Mouse (Mus musculus): ENCODE data around the gene Ssbp3. TPM values are rescaled to one million over a fixed set of nuclear protein-coding genes. Genes with fewer than 3 reads are reported as not detected.

Gene Ssbp3
- polyA plus RNA-seq, 1 experiment from 2014 or later = 22.8 TPM

DNA sequence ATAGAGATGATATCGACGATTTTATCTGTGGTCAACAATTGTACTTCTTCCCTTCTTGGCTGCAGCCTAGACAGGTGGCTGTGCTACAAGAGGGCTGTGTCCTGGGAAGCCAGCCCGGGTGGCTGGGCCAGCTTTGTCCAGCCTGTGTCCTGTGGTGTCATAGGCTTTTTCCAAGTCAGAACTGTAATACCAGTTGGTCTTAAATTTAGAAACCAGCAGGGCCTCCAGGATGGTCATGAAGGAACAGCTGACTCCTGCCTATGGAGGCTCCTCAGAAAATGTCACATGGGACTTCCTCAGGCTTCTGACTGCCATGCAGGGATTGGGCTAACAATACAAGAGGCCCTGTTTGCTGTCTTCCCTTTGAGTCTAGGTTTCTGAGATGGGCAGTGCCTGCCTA is 102.1 kb downstream of the Ssbp3 start:
- Histone ChIP-seq H3K27ac (ENCODE audit: low read depth) (no peak overlapping the region), H3K9me3 (ENCODE audit: low read length) (no peaks in the 10 kb centered on the region), H3K4me2 (ENCODE audit: low read depth, low read length) (no peak overlapping the region), H3K4me3 (ENCODE audit: low read depth, low read length) (no peak overlapping the region), H3K27me3 (ENCODE audit: insufficient read depth, low read length) (no peaks in the 10 kb centered on the region), H3K4me1 (ENCODE audit: insufficient read depth) (peaks cover 9% of the 10 kb centered on the region), H3K9ac (replicated peaks) (no peak overlapping the region), H3K36me3 (replicated peaks; ENCODE audit: insufficient read depth, low read length) (0 out of 2 replicates have a peak, but pooled peaks cover 7% of the 10 kb centered on the region)
- DNase-seq = no peak
- ATAC-seq = no peak
- WGBS (ENCODE audit: insufficient replicate concordance) = 71% methylated on average over 3 of the region's 3 CpGs
- no peak for TF ChIP-seq CTCF (IDR thresholded peaks at IDR 0.05; ENCODE audit: low read depth)
- no peak for TF ChIP-seq EP300 (IDR thresholded peaks at IDR 0.05; ENCODE audit: low read depth)

- Histone ChIP-seq H3K9me3 (ENCODE audit: low read length) (no peaks in the 10 kb centered on the region), H3K9ac (replicated peaks) (no peak overlapping the region), H3K4me3 (ENCODE audit: low read depth, low read length) (no peak overlapping the region), H3K27me3 (ENCODE audit: insufficient read depth, low read length) (no peaks in the 10 kb centered on the region), H3K36me3 (replicated peaks; ENCODE audit: insufficient read depth, low read length) (0 out of 2 replicates have a peak, but pooled peaks cover 7% of the 10 kb centered on the region), H3K4me2 (ENCODE audit: low read depth, low read length) (no peak overlapping the region), H3K4me1 (ENCODE audit: insufficient read depth) (peaks cover 4% of the 10 kb centered on the region), H3K27ac (ENCODE audit: low read depth) (no peak overlapping the region)
- no peak for ATAC-seq
- DNase-seq = no peak
- WGBS (ENCODE audit: insufficient replicate concordance) = 86% methylated on average over 6 of the region's 6 CpGs
- TF ChIP-seq CTCF (IDR thresholded peaks at IDR 0.05; ENCODE audit: low read depth) (no peak), EP300 (IDR thresholded peaks at IDR 0.05; ENCODE audit: low read depth) (no peak)
Measured at GRCm38 (mm10) chr4:107013119-107013816, 102.8 kb downstream of the Ssbp3 start.

DNA sequence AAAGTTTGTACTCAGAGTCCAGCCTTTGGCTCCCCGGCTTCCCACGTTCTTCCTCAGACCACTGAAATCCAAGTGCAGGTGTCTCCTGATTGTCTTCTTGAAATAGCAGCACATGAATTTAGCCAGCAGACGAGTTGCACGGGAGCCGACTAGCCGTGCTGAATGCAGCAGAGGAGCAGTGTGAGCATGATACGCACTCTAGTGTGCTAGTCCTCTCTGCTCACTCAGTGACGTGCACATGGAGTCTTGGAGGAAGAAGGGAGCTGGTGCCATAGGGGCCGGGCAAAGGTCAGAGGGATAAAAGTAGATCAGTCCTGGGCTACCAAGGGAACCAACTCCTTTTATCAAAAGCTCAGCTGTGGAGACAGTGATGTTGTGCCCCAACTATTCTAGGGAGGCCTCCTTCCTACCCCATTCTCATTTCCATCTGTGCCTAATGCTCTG is 103.3 kb downstream of the Ssbp3 start:
- H3K9ac ChIP-seq (replicated peaks) = no peak overlapping the region
- no peaks in the 10 kb centered on the region for H3K4me1 ChIP-seq (ENCODE audit: insufficient read depth)
- TF ChIP-seq EP300 (IDR thresholded peaks at IDR 0.05; ENCODE audit: low read depth) (no peak), CTCF (IDR thresholded peaks at IDR 0.05; ENCODE audit: low read depth) (no peak)
- ATAC-seq (no peak), DNase-seq (no peak)
- no peak overlapping the region for H3K27ac ChIP-seq (ENCODE audit: low read depth)
- H3K4me2 ChIP-seq (ENCODE audit: low read depth, low read length) = no peak overlapping the region
- 0 out of 2 replicates have a peak, but pooled peaks cover 7% of the 10 kb centered on the region for H3K36me3 ChIP-seq (replicated peaks; ENCODE audit: insufficient read depth, low read length)
- H3K27me3 ChIP-seq (ENCODE audit: insufficient read depth, low read length) = no peaks in the 10 kb centered on the region
- no peak overlapping the region for H3K4me3 ChIP-seq (ENCODE audit: low read depth, low read length)
- H3K9me3 ChIP-seq (ENCODE audit: low read length) = no peaks in the 10 kb centered on the region
- WGBS (ENCODE audit: insufficient replicate concordance) = 83% methylated on average over 9 of the region's 9 CpGs

DNA sequence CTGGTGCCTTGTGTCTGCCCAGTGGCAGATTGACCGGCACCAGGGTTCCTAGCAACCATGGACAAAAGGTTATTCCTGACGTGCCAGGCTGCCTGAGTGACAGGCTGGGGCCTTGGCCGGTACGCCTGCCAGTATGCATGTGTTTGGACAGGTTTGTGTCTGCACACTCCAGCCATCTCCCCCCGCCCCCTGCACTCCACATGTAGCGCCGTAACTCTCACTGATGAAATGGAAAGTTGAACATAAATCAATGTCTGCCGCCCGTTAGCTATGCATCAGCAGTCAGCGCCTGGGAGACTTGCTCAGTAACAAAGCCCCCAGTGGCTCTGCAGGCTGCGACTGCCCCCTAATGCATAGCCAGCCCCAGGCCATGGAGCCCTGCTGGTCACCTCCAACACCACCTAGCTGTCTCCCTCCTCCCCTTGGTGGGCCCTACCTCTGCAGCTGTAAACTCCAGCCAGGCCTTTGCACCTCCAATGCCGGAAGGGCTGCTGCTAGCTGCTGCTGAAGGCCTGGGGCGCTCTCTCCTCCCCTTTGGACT is 105.5 kb downstream of the Ssbp3 start:
- no peaks in the 10 kb centered on the region for H3K9me3 ChIP-seq (ENCODE audit: low read length)
- 0 out of 2 replicates have a peak, but pooled peaks cover 4% of the 10 kb centered on the region for H3K36me3 ChIP-seq (replicated peaks; ENCODE audit: insufficient read depth, low read length)
- no peak overlapping the region for H3K4me3 ChIP-seq (ENCODE audit: low read depth, low read length)
- no peak for ATAC-seq
- 80% methylated on average over 13 of the region's 13 CpGs for WGBS (ENCODE audit: insufficient replicate concordance)
- TF ChIP-seq EP300 (IDR thresholded peaks at IDR 0.05; ENCODE audit: low read depth) (no peak), CTCF (IDR thresholded peaks at IDR 0.05; ENCODE audit: low read depth) (no peak)
- H3K4me1 ChIP-seq (ENCODE audit: insufficient read depth) = peaks cover 15% of the 10 kb centered on the region; the same call in 1 of the 2 replicates
- no peak for DNase-seq
- H3K9ac ChIP-seq (replicated peaks) = no peak overlapping the region
- no peak overlapping the region for H3K4me2 ChIP-seq (ENCODE audit: low read depth, low read length)
- no peaks in the 10 kb centered on the region for H3K27me3 ChIP-seq (ENCODE audit: insufficient read depth, low read length)
- H3K27ac ChIP-seq (ENCODE audit: low read depth) = no peak overlapping the region

- no peak overlapping the region for H3K27ac ChIP-seq (ENCODE audit: low read depth)
- TF ChIP-seq CTCF (IDR thresholded peaks at IDR 0.05; ENCODE audit: low read depth) (no peak), EP300 (IDR thresholded peaks at IDR 0.05; ENCODE audit: low read depth) (no peak)
- H3K4me1 ChIP-seq (ENCODE audit: insufficient read depth) = peaks cover 16% of the 10 kb centered on the region; the same call in 1 of the 2 replicates
- H3K4me3 ChIP-seq (ENCODE audit: low read depth, low read length) = no peak overlapping the region
- H3K9me3 ChIP-seq (ENCODE audit: low read length) = no peaks in the 10 kb centered on the region
- ATAC-seq (no peak), DNase-seq (no peak)
- no peak overlapping the region; the same call in 1 of the 2 replicates for H3K9ac ChIP-seq (replicated peaks)
- H3K4me2 ChIP-seq (ENCODE audit: low read depth, low read length) = no peak overlapping the region
- H3K36me3 ChIP-seq (replicated peaks; ENCODE audit: insufficient read depth, low read length) = 0 out of 2 replicates have a peak, but pooled peaks cover 4% of the 10 kb centered on the region
- H3K27me3 ChIP-seq (ENCODE audit: insufficient read depth, low read length) = no peaks in the 10 kb centered on the region
Measured at GRCm38 (mm10) chr4:107017257-107017656, 106.8 kb downstream of the Ssbp3 start.

- Histone ChIP-seq H3K36me3 (replicated peaks; ENCODE audit: insufficient read depth, low read length) (0 out of 2 replicates have a peak, but pooled peaks cover 4% of the 10 kb centered on the region), H3K9ac (replicated peaks) (no peak overlapping the region), H3K4me1 (ENCODE audit: insufficient read depth) (peaks cover 16% of the 10 kb centered on the region; the same call in 1 of the 2 replicates), H3K27ac (ENCODE audit: low read depth) (no peak overlapping the region), H3K27me3 (ENCODE audit: insufficient read depth, low read length) (no peaks in the 10 kb centered on the region), H3K4me2 (ENCODE audit: low read depth, low read length) (no peak overlapping the region), H3K9me3 (ENCODE audit: low read length) (no peaks in the 10 kb centered on the region), H3K4me3 (ENCODE audit: low read depth, low read length) (no peak overlapping the region)
- DNase-seq (no peak), ATAC-seq (no peak)
- TF ChIP-seq EP300 (IDR thresholded peaks at IDR 0.05; ENCODE audit: low read depth) (no peak), CTCF (IDR thresholded peaks at IDR 0.05; ENCODE audit: low read depth) (no peak)
- 88% methylated on average over 3 of the region's 3 CpGs for WGBS (ENCODE audit: insufficient replicate concordance)
Measured at GRCm38 (mm10) chr4:107018521-107018920, 108.0 kb downstream of the Ssbp3 start.
